Mouse (Mus musculus) liver, embryonic 18 days (tissue): Measurements from ENCODE around the gene Rps12. TPM values are rescaled to one million over a fixed set of nuclear protein-coding genes. Genes with fewer than 3 reads are reported as not detected.

Experiments used
- polyA plus RNA-seq: library from polyadenylated mRNA; depleted of rRNA; stranded (reverse); fragments of >200 nt; gene quantifications from 2 replicates; pipeline ENCODE4 v1.2.3, GENCODE M21; 2012; rRNA removed

Rps12 gene
- 3,007 and 3,504 TPM in 2 replicates for polyA plus RNA-seq

DNA sequence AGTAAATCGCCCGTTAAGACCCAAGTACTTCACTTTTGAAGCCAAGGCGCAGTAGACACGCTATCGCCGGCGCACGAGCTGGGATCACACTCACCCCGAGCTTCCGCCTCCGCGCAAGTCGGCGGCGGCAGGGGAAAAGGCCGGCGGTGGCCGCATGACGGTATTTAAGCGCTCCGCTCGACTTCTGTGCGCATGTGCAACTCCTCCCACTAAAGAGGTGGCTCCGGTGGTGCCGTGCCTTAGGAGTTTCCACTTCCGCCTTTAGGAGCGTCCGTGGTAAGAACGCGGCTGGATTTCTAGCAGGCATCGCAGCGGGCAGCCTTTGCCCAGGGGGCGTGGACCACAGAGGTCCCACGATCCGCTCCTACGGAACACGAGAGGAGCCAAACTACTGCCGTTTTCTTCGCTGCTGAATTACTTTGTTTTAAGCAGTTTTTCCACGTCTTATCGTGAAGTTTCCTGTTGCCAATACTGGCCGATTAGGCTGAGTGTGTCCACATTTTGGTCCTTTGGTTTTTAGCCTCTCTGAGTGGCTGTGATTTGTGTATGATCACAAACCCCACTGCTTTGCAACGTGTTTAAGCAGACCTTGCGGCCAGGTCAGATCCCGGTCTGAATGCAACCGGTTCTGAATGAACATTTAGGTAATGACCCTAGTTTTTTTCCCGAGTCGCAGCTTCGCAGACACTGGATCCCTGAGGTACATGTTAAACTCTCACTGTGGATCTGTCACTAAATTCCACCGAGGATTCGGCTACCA, at the start of gene Rps12:
TSS of gene Rps12 (minus strand) at position 214 of the 760 bp plus-strand sequence.

DNA sequence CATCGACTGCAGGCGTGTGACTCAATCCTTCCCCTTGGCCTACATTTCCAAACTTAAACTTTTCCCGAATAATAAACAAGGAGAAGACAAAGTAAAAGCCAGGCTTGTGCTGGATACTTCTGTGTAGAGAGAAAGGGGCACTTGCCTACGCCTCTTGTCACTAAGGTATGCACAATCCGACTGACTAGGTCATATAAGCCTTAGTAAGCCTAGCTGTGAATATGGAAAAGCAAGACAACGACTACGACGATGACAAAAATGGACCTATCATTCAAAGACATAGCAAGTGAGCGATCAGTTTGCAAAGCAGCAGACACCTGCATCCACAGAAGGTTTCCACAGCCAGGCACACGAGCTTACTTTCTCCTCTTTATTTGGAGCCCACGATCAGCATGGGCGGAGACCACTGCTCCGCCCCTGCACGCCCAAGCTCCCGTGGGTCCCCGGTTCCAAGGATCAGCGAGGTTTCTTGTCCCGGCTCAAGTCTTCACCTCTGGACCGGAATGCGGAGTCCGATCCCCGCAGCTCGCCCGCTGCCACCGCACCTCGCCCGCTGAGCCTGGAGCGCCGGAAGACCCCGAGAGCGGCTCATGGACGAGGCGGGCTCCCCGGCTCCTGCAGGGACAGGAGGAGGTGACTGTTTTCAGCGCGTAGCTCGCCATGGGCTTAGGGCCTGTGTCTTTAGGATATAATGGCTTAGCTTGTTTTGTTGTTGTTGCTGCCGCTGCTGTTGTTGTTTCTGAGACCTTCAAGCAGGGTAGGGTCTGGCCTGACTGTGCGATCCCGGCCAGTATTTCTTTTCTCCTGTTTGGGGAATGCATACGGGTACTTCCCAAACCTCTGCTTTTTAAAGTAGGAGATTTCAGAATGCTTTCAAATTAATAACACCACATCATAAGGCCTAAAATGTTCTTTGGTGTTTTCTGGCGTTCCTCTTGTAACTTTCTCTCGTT, 9.8 kb upstream of the Rps12 start, which contains the start of gene Slc18b1:
TSS of gene Slc18b1 (plus strand) at position 436 of the 953 bp plus-strand sequence.

Other genes with a start within 250 kb of the Rps12 start
- gene Slc18b1, start 9.7 kb upstream of the Rps12 start, polyA plus RNA-seq, result 2.1 and 2.2 TPM in 2 replicates
- gene Vnn3, start 64.2 kb upstream of the Rps12 start, polyA plus RNA-seq, result 77.4 and 81.1 TPM in 2 replicates
- 25.8 and 28.8 TPM in 2 replicates for gene Vnn1, start 107.4 kb upstream of the Rps12 start, polyA plus RNA-seq
- gene Taar1, start 133.1 kb upstream of the Rps12 start, polyA plus RNA-seq, result not detected in 2 replicates
- 0.03 TPM in 1 of 2 replicates, not detected in the other for gene Taar2, start 151.3 kb upstream of the Rps12 start, polyA plus RNA-seq
- gene Taar3, start 162.3 kb upstream of the Rps12 start, polyA plus RNA-seq, result not detected in 2 replicates
- gene Taar4, start 173.2 kb upstream of the Rps12 start, polyA plus RNA-seq, result not detected in 2 replicates
- not detected in 2 replicates for gene Taar5, start 183.4 kb upstream of the Rps12 start, polyA plus RNA-seq
- gene Taar6, start 198.4 kb upstream of the Rps12 start, polyA plus RNA-seq, result not detected in 2 replicates
- not detected in 2 replicates for gene Taar7a, start 206.2 kb upstream of the Rps12 start, polyA plus RNA-seq
- not detected in 2 replicates for gene Taar7b, start 212.7 kb upstream of the Rps12 start, polyA plus RNA-seq
- gene Taar7d, start 239.9 kb upstream of the Rps12 start, polyA plus RNA-seq, result not detected in 2 replicates